Mouse (Mus musculus): Measurements from ENCODE around the gene Etv6.

DNA sequence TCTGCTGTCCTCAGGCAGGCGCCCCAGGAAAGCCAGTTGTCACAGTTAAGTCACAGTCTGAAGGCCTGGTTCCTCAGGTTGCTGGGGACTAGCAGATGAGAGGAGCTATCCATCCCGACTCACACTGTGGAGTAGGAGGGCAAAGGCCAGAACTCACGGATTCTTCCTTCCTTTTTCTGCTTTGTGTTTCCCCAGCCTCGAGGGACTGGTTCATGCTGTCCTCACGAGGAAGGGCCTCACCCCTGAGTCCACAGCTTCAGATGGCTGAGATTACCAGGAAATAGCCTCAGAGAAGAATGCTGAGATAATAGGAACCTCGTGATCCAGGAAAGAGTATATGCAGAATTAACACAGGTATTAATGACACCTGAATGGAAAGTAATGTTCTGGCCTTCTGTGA lies 30.6 kb downstream of the Etv6 start:
- TF ChIP-seq CTCF (IDR thresholded peaks at IDR 0.05; ENCODE audit: extremely low read depth, insufficient read length, insufficient replicate concordance, low read depth, low read length) (no peak), POLR2A (IDR thresholded peaks at IDR 0.05; ENCODE audit: low read depth, low read length) (0 out of 2 replicates have a peak, but pooled peaks have one; percentile 27)
